Mouse (Mus musculus) liver, postnatal 0 days (tissue): ENCODE data around the gene Gm1673. TPM values are rescaled to one million over a fixed set of nuclear protein-coding genes. Genes with fewer than 3 reads are reported as not detected.

Experiments
- ATAC-seq: fragments of 200-750 bp; cut with Nextera tagmentation; 2 replicates; pipeline ENCODE4 v1.8.0; 2017; ENCODE audit warnings: mild to moderate bottlenecking, moderate library complexity
- DNase-seq: peaks from one replicate; pipeline ENCODE4 v3.0.0-alpha.2; 2016
- H3K27ac ChIP-seq: fragments of 300-500 bp; sonication (generic); 2 replicates; pipeline ENCODE4 v1.5.1; 2014; ENCODE audit warnings: antibody characterized with exemption, moderate library complexity, mild to moderate bottlenecking, low read depth
- H3K27me3 ChIP-seq: fragments of 300-500 bp; sonication (generic); 2 replicates; pipeline ENCODE4 v1.6.1; 2014; ENCODE audit warnings: low read length, control low read depth, mixed read lengths; ENCODE audit not compliant: insufficient read depth
- H3K36me3 ChIP-seq: fragments of 300-500 bp; sonication (generic); replicated peaks from 2 replicates; pipeline ENCODE4 v1.6.1; 2014; ENCODE audit warnings: mild to moderate bottlenecking, control low read depth, low read length, moderate library complexity, mixed read lengths; ENCODE audit not compliant: insufficient read depth
- H3K4me1 ChIP-seq: fragments of 300-500 bp; sonication (generic); 2 replicates; pipeline ENCODE4 v1.6.1; 2014; ENCODE audit warnings: antibody characterized with exemption, mild to moderate bottlenecking, control low read depth; ENCODE audit not compliant: insufficient read depth
- H3K4me2 ChIP-seq: fragments of 300-500 bp; sonication (generic); 2 replicates; pipeline ENCODE4 v1.6.1; 2014; ENCODE audit warnings: low read depth, mild to moderate bottlenecking, low read length, moderate library complexity, mixed read lengths
- H3K4me3 ChIP-seq: fragments of 300-500 bp; sonication (generic); 2 replicates; pipeline ENCODE4 v1.5.1; 2014; ENCODE audit warnings: low read depth, low read length
- H3K9ac ChIP-seq: fragments of 300-500 bp; sonication (generic); replicated peaks from 2 replicates; pipeline ENCODE4 v1.6.1; 2014; ENCODE audit warnings: mild to moderate bottlenecking, moderate library complexity
- H3K9me3 ChIP-seq: fragments of 300-500 bp; sonication (generic); 2 replicates; pipeline ENCODE4 v1.6.1; 2016; ENCODE audit warnings: mild to moderate bottlenecking, control low read depth, low read length, mixed read lengths
- CTCF ChIP-seq: sonication (generic); IDR thresholded peaks from 2 replicates; pipeline ENCODE4 v1.5.1; 2016; ENCODE audit warnings: antibody characterized with exemption, low read depth
- EP300 ChIP-seq: IDR thresholded peaks from 2 replicates; pipeline ENCODE4 v1.6.1; 2016; ENCODE audit warnings: antibody characterized with exemption, low read depth, mild to moderate bottlenecking
- WGBS: fragments of 180-500 bp; shearing (Covaris S2); extraction: QIAGEN DNeasy Blood & Tissue Kit; methylation state at CpG from one replicate; pipeline ENCODE4 v1.1.7; 2014; ENCODE audit not compliant: insufficient replicate concordance; 5-methylcytosine and 5-hydroxymethylcytosine counted together
- polyA plus RNA-seq: library from polyadenylated mRNA; unstranded; fragments of >200 nt; fragmentation: Nextera tagmentation; extraction: Ambion mirVana; gene quantifications from 2 replicates; pipeline ENCODE4 v1.2.1, GENCODE M21; 2015

The Gm1673 gene
- polyA plus RNA-seq, 1 experiment from 2014 or later: 3.6 TPM

DNA sequence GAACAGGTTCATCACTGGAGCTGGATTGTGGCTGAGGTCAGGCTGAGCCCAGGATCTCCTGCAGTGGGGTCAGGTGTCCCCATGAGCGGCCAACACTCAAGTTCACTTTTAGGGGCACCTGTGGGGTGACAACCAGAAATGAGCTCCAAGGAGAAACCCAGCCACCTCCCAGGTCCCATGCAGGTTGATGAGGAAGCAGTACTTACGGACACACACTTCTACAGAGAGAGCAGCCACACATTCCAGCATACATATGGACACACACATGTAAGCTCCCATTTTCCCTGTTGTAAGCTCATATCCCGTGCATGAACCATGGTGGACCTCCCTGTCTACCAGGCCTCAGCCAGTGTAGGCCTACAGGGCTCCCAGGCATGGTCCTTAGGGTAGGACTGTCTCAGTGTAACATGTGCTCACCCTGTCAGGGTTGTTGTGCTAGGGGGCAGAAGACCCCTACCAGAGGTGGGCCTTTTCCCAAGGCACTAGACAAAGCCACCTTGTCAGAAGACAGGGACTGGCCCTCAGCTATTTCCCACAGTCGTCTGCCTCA, 24.2 kb downstream of the Gm1673 start:
- Histone ChIP-seq H3K4me2 (no peak overlapping the region), H3K4me3 (no peak overlapping the region), H3K9ac (no peak overlapping the region), H3K27me3 (no peaks in the 10 kb centered on the region), H3K9me3 (no peaks in the 10 kb centered on the region), H3K4me1 (no peaks in the 10 kb centered on the region), H3K27ac (no peak overlapping the region), H3K36me3 (no peaks in the 10 kb centered on the region)
- 76% methylated on average over 4 of the region's 4 CpGs for WGBS
- DNase-seq: no peak
- no peak for ATAC-seq
- TF ChIP-seq EP300: no peak
- TF ChIP-seq CTCF: no peak

DNA sequence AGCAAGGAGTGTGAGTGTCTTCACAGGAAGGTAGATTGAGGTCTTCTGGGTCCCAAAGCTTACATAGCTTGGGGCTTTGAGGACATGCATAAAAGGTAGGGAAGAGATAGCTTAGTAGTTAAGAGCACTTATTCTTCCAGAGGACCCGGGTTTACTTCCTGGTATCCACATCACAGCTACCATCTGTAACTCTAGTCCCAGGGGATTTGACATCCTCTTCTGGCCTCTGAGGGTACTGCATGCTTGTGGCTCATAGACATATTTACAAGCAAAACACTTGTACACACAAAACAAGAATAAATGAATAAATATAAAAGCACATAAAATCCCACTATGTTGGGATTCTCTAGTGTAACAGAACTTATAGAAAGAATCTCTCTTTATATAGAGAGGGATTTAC, 31.4 kb downstream of the Gm1673 start:
- 42% methylated on average over 1 of the region's 1 CpGs for WGBS
- no peaks in the 10 kb centered on the region for H3K4me1 ChIP-seq
- no peak overlapping the region for H3K9ac ChIP-seq
- H3K4me3 ChIP-seq: no peak overlapping the region
- H3K9me3 ChIP-seq: no peaks in the 10 kb centered on the region
- DNase-seq (no peak), ATAC-seq (no peak)
- H3K36me3 ChIP-seq: no peaks in the 10 kb centered on the region
- H3K4me2 ChIP-seq: no peak overlapping the region
- TF ChIP-seq CTCF: peak; percentile 54
- no peak for TF ChIP-seq EP300
- H3K27me3 ChIP-seq: no peaks in the 10 kb centered on the region
- no peak overlapping the region for H3K27ac ChIP-seq

DNA sequence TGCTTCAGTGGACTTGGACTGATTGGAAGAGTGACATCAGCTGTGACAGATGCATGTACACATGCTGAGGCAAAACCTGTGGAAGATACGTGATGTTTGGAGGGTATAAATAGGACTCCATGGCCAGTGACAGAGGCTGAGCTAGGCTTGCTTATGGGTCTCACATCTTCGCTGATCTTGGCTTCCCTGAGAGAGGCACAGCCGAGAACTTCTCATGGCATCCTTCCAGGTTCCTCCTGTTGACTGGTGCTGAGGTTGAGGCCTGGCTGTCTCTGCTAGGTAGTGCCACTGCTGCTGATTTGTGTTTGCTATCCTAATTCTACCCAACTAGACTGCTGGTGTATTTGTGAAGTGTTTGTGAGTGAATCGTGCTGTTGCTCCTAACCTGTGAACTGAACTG, 35.7 kb downstream of the Gm1673 start:
- H3K27ac ChIP-seq: no peak overlapping the region
- no peaks in the 10 kb centered on the region for H3K4me1 ChIP-seq
- H3K4me2 ChIP-seq: no peak overlapping the region
- no peak for TF ChIP-seq CTCF
- TF ChIP-seq EP300: no peak
- 69% methylated on average over 4 of the region's 4 CpGs for WGBS
- DNase-seq: no peak
- H3K9me3 ChIP-seq: no peaks in the 10 kb centered on the region
- no peak for ATAC-seq
- H3K27me3 ChIP-seq: no peaks in the 10 kb centered on the region
- H3K9ac ChIP-seq: no peak overlapping the region
- no peak overlapping the region for H3K4me3 ChIP-seq
- H3K36me3 ChIP-seq: no peaks in the 10 kb centered on the region

DNA sequence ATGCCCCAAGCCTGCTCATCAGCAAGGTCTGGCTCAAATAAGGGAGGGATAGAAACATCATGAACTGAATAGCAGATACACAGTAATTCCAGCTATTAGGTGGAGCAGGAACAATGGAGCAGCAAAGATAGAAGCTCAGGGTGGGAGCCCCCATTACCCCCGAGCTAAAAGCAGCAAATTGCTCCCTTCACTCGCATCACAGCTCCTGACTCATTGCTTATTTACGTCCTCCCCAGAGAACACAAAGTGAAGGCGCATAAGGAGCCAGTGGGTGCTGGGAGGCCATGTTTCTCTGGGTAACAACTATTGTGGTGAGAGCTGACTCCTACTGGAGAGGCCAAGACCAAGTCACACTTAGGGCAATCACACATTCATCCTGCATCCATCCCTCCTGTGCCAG, 46.9 kb downstream of the Gm1673 start:
- 71% methylated on average over 4 of the region's 4 CpGs for WGBS
- no peak overlapping the region for H3K27ac ChIP-seq
- H3K4me3 ChIP-seq: no peak overlapping the region
- H3K9me3 ChIP-seq: no peaks in the 10 kb centered on the region
- H3K4me1 ChIP-seq: no peaks in the 10 kb centered on the region
- no peaks in the 10 kb centered on the region for H3K36me3 ChIP-seq
- TF ChIP-seq CTCF: no peak
- TF ChIP-seq EP300: no peak
- no peak overlapping the region for H3K9ac ChIP-seq
- ATAC-seq (no peak), DNase-seq (no peak)
- no peak overlapping the region for H3K4me2 ChIP-seq
- no peaks in the 10 kb centered on the region for H3K27me3 ChIP-seq

DNA sequence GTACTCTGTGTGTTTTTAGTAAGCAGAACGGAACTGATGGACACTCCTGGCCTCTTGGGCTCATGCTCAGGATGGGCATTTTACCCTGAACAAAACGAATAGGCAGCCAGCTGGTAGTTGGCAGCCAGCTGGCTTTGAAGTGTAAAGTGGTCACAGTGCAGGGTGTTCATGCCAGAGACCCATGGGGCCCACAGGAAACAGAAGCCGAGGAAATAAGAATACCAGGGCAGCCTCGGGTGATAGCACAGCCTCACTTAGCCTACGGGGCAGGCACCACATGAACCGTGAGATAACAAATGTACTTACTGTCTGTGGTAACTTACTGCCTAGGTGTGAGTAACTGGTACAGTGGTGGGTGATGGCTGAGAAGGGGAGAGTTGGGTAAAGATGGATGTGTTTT, 47.8 kb downstream of the Gm1673 start:
- Histone ChIP-seq H3K36me3 (no peaks in the 10 kb centered on the region), H3K9ac (no peak overlapping the region), H3K27ac (no peak overlapping the region), H3K4me3 (no peak overlapping the region), H3K27me3 (no peaks in the 10 kb centered on the region), H3K9me3 (no peaks in the 10 kb centered on the region), H3K4me1 (no peaks in the 10 kb centered on the region), H3K4me2 (no peak overlapping the region)
- DNase-seq (no peak), ATAC-seq (no peak)
- WGBS: 41% methylated on average over 6 of the region's 6 CpGs
- TF ChIP-seq CTCF (no peak), EP300 (no peak)

DNA sequence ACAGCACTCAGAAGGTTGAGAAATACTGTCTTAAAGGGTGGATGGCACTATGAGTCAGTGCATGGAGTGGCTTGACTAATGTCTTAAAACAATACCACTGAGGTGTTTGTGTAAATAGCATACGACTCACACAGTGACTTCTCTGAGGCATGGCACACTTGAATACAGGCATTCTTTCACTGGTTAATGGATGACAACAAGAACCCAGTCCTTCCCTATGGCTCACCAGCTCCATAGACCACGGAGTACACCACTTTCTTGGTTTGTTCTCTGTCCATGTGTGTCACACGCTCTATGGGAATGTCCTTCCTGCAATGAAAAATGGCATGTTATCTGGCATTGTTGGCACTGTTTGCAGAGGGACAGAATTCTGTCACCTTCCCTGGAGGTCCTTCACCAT, 49.3 kb downstream of the Gm1673 start:
- Histone ChIP-seq H3K36me3 (no peaks in the 10 kb centered on the region), H3K9ac (no peak overlapping the region), H3K9me3 (no peaks in the 10 kb centered on the region), H3K27ac (no peak overlapping the region), H3K4me3 (no peak overlapping the region), H3K4me1 (no peaks in the 10 kb centered on the region), H3K4me2 (no peak overlapping the region), H3K27me3 (no peaks in the 10 kb centered on the region)
- no peak for TF ChIP-seq EP300
- ATAC-seq (no peak), DNase-seq (no peak)
- 43% methylated on average over 3 of the region's 3 CpGs for WGBS

Other genes starting within 250 kb of the Gm1673 start
- 18.6 and 20.0 TPM in 2 replicates for gene Letm1, start 200.6 kb upstream of the Gm1673 start, polyA plus RNA-seq
- gene Nsd2, start 162.7 kb upstream of the Gm1673 start, polyA plus RNA-seq: 8.0 and 13.9 TPM in 2 replicates
- gene Nelfa, start 47.0 kb upstream of the Gm1673 start, polyA plus RNA-seq: 12.3 and 13.0 TPM in 2 replicates
- 0.08 and 0.14 TPM in 2 replicates for gene Nat8l, start 12.6 kb downstream of the Gm1673 start, polyA plus RNA-seq
- 0.38 and 0.47 TPM in 2 replicates for gene Poln, start 186.0 kb downstream of the Gm1673 start, polyA plus RNA-seq
- 12.3 and 14.0 TPM in 2 replicates for gene Haus3, start 186.1 kb downstream of the Gm1673 start, polyA plus RNA-seq
- 7.5 and 9.4 TPM in 2 replicates for gene Mxd4, start 204.3 kb downstream of the Gm1673 start, polyA plus RNA-seq